Mouse (Mus musculus) heart, postnatal 14 days (tissue): Measurements from ENCODE around the gene Zfp202. TPM values are rescaled to one million over a fixed set of nuclear protein-coding genes. Genes with fewer than 3 reads are reported as not detected.

Experiments used
- DNase-seq, 2 experiments: peaks; one replicate each; pipeline ENCODE4 v3.0.0; 2021 to 2022
- intact Hi-C: fragments of 180-260 bp; cut with DNase I; formaldehyde crosslinking; loops from one replicate; pipeline ENCODE4 v1.15.1; 2025
- total RNA-seq, 2 experiments: library from RNA; stranded (reverse); gene quantifications; 2 replicates each; pipeline ENCODE4 v1.2.3; 2021

The Zfp202 gene
- total RNA-seq, 2 experiments from 2014 or later: 2.0 TPM

DNA sequence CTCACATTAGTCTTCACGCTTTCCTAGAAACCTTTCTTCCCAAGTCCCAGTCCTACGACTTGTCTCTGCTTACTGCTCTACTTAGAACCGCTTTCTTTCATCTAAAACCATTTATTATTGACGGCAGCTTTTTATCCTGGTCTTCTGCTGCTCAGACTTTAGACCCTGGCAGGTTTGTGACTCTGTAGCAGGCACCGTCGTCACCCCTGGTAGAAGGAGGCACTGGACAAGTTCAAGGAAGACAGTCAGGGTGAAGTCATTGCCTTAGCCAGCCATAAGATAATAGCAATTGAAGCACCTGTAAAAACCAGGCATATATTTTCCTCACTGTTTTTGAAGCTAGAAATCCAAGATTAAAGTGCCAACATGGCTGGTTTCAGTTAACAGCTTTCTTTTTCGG lies 43.1 kb downstream of the Zfp202 start:
- intact Hi-C loops: no loop called here

DNA sequence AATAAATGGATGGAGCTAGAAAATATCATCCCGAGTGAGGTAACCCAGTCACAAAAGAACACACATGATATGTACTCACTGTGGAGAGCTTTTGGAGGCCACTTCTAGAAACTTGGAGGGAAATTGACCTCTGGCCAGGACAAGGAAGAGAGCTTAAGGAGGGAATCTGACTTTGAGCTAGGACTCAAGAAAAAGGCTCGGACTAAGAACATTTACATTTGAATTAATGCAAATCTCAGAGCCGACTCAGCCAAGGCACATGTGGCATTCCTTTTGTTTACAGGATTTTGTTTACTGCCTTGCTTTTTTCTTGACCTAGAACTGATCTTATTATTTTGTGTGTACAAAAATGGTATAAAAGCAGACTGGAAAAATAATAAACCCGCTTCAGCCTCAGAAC lies 47.6 kb downstream of the Zfp202 start:
- intact Hi-C loops: no loop called here
- DNase-seq: no peak

More for the DNA sequence above, 43.1 kb downstream of the Zfp202 start:
- no peak for DNase-seq

DNA sequence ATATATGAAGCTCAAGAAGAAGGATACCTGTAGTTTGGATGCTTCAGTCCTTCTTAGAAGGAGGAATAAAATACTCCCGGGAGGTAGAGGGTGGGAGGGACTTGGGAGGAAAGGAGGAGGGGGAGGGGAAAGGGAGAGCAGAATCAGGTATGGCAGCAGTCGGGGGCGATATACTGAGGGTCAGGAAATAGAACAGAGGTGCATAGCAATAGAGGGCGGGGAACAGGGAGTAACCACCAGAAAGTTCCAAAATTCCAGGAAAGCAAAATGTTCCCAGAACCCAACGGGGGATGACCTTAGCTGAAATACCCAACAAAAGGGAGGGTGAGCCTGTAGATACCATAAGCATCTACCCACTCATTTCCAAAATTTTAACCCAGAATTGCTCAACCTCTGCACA lies 48.2 kb downstream of the Zfp202 start:
- no peak for DNase-seq
- intact Hi-C loops: no loop called here

DNA sequence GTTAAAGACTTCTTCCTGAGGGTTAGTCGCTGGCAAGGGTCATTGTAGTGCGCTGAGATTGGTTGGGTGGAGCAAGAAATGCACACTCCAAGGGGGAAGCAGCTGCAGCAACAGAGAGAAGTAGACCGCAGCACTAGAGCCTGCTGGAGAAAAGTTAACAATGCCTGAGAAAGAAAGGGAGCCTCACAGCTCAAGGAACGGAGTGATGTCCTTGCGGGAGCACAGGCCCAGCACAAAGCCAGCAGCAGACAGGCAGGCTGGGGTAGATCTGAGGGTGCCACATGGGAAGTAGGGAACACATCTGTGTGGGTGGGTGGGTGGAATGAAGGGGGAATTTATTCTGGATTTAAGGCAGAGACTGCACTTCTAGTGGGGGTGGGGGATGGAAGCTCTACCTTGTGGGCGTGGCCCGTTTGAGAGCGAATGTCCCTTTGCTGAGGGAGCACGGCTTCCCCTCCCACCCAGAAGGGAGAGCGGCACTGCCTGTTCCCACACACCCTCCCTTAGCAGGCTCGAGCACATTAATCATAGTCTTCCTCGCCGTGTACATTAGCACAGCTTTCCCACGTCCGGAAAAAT lies 49.2 kb downstream of the Zfp202 start:
- intact Hi-C loops: no loop called here
- DNase-seq: peak; percentile 19 to 23

DNA sequence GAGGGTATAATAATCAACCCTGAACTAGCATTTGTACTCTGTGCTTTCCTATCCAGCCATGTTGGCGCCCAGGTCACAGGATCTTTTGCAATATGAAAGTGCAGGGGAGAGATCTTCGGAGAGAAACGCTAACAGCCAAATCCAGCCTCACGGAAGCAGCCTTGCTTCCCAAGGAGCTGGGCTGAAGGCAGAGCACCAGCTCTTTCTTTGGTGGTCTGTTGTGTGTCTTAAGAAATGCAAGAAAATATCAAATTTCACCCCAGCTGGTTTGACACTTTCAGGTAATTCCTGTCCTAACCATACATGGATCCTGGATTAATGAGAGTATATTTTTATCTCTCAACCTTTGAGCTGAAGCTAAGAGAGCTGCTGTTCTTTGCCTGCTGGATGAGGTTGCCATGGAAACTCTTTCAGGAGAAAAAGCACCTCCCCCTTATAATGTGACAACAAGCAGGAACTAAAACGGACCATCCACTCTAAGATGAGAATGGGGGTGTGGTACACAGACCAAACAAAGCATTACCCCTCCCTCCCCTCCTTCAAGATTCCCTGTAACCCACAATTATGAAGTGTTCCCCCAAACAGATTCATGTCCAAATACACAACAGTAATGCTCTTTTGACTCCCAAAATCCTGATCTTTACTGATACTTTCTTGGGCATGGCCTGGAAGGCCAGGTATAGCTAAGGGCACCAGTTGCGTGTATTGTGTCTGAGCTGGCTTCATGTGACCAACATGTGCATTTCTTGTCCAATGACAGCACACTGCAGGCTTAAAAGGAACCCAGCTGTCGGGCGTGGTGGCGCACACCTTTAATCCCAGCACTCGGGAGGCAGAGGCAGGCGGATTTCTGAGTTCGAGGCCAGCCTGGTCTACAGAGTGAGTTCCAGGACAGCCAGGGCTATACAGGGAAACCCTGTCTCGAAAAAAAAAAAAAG lies 50.1 kb downstream of the Zfp202 start:
- DNase-seq: no peak
- intact Hi-C loops: no loop called here

DNA sequence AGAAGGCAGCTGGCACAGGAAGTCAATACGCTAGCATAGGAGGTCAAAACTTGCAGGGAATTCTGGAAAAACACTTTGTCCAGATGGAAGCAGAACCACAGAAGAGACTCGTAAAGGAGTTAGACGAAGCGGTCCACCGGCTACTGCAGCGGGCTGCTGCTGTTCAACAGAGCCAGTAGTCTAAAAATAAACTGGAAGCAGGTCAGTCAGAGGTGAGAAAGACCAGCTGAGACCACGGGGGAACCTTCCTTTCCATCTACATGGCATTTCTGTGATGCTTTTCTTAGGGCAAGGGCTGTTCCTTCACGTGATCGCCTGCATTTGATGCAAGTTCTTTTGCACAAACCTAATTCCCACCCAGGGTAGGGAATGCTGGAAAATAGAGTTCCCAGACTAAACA lies 53.4 kb downstream of the Zfp202 start:
- intact Hi-C loops: loop anchor here (5.0 kb wide), 1 partner anchor 77 kb away; no protein-coding TSS in a partner anchor
- no peak for DNase-seq

DNA sequence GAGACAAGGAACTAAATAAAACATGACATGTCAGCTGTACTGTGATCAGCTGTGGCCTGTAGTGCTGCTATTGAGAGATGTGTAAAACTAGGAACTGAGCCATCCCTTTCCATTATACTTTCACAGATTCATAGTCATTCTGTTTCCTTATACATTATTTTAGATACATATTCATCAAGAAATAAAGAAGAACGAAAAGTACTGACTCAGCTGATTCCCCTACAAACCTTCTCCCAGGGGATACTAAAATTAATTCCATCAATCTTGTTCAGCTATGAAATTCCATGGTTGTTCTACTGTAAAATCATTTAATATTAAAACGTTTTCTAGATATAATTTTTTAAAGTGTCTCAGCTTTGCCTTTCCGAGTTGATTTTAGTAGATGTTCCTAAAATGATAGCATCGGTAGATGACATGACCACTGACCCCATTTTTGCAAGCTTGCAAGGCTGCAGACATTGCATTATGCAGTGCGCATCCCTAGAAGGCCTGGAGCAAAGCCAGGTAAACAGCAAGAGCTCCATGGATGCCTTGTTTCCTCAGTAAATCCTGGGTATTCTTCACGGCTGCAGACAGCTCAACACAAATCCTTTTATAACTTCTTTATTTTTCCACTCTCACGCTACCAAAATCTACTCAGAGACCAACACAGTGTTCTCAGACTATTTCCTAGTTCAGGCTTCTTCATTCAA lies 54.0 kb downstream of the Zfp202 start:
- intact Hi-C loops: loop anchor here (5.0 kb wide), 1 partner anchor 76 kb away; no protein-coding TSS in a partner anchor
- no peak for DNase-seq

DNA sequence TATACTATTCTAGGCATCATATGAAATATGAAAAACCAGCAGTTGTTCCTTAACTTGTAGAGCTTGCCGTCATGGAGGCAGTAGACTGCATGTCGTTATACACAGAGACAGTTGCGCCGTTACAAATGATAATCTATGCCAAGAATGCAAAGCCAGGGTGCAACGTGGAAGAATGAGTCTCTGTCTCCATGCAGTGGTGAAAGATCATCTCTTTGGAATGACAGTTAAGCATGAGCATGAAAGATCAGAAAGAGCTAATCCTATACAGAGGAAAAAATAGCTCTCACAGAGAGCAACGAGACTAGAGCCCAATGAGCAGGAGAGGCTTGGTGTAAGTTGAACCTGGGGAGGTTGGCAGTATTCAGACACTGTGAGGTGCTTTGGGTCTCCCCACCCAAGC lies 54.6 kb downstream of the Zfp202 start:
- intact Hi-C loops: loop anchor here (5.0 kb wide), 1 partner anchor 76 kb away; no protein-coding TSS in a partner anchor
- DNase-seq: no peak

DNA sequence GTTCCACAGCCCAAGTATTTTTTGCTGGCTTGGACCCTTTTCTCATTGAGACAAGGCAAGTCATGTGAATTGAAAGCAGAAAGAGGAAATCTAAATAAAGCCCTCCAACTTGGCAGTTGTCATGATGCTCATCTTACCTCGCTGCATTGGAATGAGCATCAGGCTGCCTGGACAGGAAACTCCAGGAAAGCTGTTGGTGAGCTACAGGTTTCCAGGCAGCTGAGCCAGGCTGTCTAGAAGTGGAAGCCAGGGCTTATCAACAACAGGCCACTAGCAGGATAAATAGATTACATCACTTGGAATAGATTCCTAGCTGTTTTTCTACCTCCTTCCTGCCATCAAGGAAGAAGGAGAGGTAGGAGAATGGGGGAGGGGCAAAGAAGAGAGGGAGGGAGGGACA lies 57.0 kb downstream of the Zfp202 start:
- intact Hi-C loops: loop anchor here (5.0 kb wide), 1 partner anchor 73 kb away; no protein-coding TSS in a partner anchor
- DNase-seq: no peak

DNA sequence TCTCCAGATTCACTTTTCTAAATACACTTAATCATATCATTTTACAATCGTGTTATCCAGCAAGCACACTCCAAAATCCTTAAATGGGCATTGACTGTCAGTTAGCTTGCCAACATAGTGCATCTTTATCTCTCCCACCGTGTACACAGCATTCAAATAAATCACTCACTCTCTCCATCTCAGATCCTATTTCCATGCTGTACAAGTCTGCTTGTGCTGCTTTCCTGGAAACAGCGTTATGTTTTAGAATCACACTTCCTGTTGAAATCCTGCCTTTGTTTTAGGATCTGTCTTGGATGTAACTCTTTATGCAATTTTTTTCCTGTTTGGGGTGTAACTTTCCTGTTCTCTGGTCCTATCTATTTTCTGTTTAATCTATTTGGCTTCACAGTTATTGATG lies 60.3 kb downstream of the Zfp202 start:
- intact Hi-C loops: no loop called here

More for the DNA sequence above, 60.3 kb downstream of the Zfp202 start:
- no peak for DNase-seq

Other genes with a start within 250 kb of the Zfp202 start
- gene Olfr975, start 240.3 kb upstream of the Zfp202 start, total RNA-seq: not detected
- not detected for gene Olfr976, start 231.2 kb upstream of the Zfp202 start, total RNA-seq
- not detected for gene Olfr978, start 200.2 kb upstream of the Zfp202 start, total RNA-seq
- not detected for gene Olfr979, start 188.9 kb upstream of the Zfp202 start, total RNA-seq
- gene Olfr980, start 182.7 kb upstream of the Zfp202 start, total RNA-seq: not detected
- not detected for gene Olfr981, start 170.9 kb upstream of the Zfp202 start, total RNA-seq
- not detected for gene Olfr982, start 118.5 kb upstream of the Zfp202 start, total RNA-seq
- gene Olfr983, start 98.7 kb upstream of the Zfp202 start, total RNA-seq: not detected
- not detected for gene Olfr984, start 78.1 kb upstream of the Zfp202 start, total RNA-seq
- gene Olfr985, start 62.1 kb upstream of the Zfp202 start, total RNA-seq: not detected
- gene Tmem225, start 44.2 kb upstream of the Zfp202 start, total RNA-seq: not detected
- gene Olfr986, start 11.4 kb upstream of the Zfp202 start, total RNA-seq: not detected
- 1 to 10 TPM in 1 of 2 experiments, under 1 TPM in 1; 0.95 to 1.3 TPM for gene Scn3b, start 76.9 kb downstream of the Zfp202 start, total RNA-seq